Mouse (Mus musculus): ENCODE measurements around the gene Sdhaf2. TPM values are rescaled to one million over a fixed set of nuclear protein-coding genes. Genes with fewer than 3 reads are reported as not detected.
A peak's percentile ranks its signal among the peaks of the same experiment; 100 is the strongest.

Sdhaf2 gene
- total and polyA plus RNA-seq, 3 experiments = 68.5 to 74.6 TPM; not detected in 1

DNA sequence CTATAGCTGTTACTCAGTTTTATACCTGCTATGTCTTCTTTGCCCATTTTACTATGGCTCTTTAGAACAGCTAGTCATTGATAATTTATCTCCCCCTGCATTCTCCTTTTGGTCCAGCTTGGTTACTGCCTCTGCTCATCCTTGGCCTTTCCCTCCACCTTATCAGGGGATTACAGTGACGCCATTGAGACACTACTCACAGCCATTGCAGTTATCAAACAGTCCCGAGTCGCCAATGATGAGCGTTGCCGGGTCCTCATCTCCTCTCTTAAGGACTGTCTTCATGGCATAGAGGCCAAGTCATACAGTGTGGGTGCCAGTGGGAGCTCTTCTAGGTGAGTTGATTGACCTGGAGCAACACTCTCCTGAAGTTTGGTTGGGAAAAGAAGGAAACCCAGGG, 13.5 kb upstream of the Sdhaf2 start:
- no peak overlapping the region for H3K27ac ChIP-seq (ENCODE audit: control insufficient read depth, low read depth, low read length)
- H3K79me2 ChIP-seq (ENCODE audit: control insufficient read depth, insufficient read depth, low read length, poor library complexity) = no peaks in the 10 kb centered on the region

GRCm38 (mm10) chr19:10530082-10530481, 4.1 kb upstream of the Sdhaf2 start:
- no peak overlapping the region for H3K9ac ChIP-seq (ENCODE audit: control insufficient read depth, low read depth, low read length, poor library complexity, severe bottlenecking)
- peaks cover 4 to 8% of the 10 kb centered on the region in 2 experiments for H3K4me1 ChIP-seq (ENCODE audit: control insufficient read depth in 1 of 2, insufficient read depth in 2 of 2, low read length in 2 of 2)
- DNase-seq (ENCODE audit: low read depth, low spot score) = peak; percentile 71
- H3K27me3 ChIP-seq (ENCODE audit: control insufficient read depth in 1 of 2, insufficient read depth in 2 of 2, low read length in 2 of 2) = no peaks in the 10 kb centered on the region
- H3K4me3 ChIP-seq (ENCODE audit: control insufficient read depth in 1 of 2, insufficient read depth in 1 of 2, low read depth in 2 of 2, low read length in 2 of 2) = no peak overlapping the region
- no peaks in the 10 kb centered on the region for H3K9me3 ChIP-seq (replicated peaks; ENCODE audit: insufficient read depth, low read length)
- H3K79me2 ChIP-seq (ENCODE audit: control insufficient read depth, insufficient read depth, low read length, poor library complexity) = peaks cover 31% of the 10 kb centered on the region
- H3K36me3 ChIP-seq (ENCODE audit: control insufficient read depth in 1 of 2, insufficient read depth in 2 of 2, low read length in 2 of 2) = peaks cover 20 to 48% of the 10 kb centered on the region in 2 experiments
- no peak for TF ChIP-seq ETS1 (IDR thresholded peaks at IDR 0.05; ENCODE audit: low read depth, low read length)
- TF ChIP-seq SMC3 (IDR thresholded peaks at IDR 0.05; ENCODE audit: low read depth, low read length) = peak; percentile 41
- peak; percentile 35 for TF ChIP-seq RAD21 (IDR thresholded peaks at IDR 0.05; ENCODE audit: low read depth, low read length)
- no peak for TF ChIP-seq MYB (IDR thresholded peaks at IDR 0.05; ENCODE audit: low read depth, low read length)
- TF ChIP-seq MAX (IDR thresholded peaks at IDR 0.05; ENCODE audit: low read length) = no peak
- no peak for TF ChIP-seq TCF12 (IDR thresholded peaks at IDR 0.05; ENCODE audit: low read depth, low read length)
- peak in 2 of 3 experiments; percentile 55 to 66; a peak in 5 of 6 replicates for TF ChIP-seq CTCF (IDR thresholded peaks at IDR 0.05 in 2 of 3, conservative IDR thresholded peaks at IDR 0.05 in 1 of 3; ENCODE audit: control insufficient read depth in 1 of 3, insufficient read depth in 1 of 3, low read depth in 2 of 3, low read length in 3 of 3, poor library complexity in 1 of 3, severe bottlenecking in 1 of 3)
- TF ChIP-seq MAZ (IDR thresholded peaks at IDR 0.05; ENCODE audit: low read depth, low read length) = no peak
- no peak for TF ChIP-seq ZMIZ1 (IDR thresholded peaks at IDR 0.05; ENCODE audit: low read depth, low read length)
- H3K27ac ChIP-seq (ENCODE audit: control insufficient read depth, low read depth, low read length) = no peak overlapping the region

More for the DNA sequence above, 13.5 kb upstream of the Sdhaf2 start:
- DNase-seq (ENCODE audit: low read depth, low spot score) = no peak
- Histone ChIP-seq H3K9me3 (replicated peaks; ENCODE audit: insufficient read depth, low read length) (no peaks in the 10 kb centered on the region), H3K36me3 (ENCODE audit: control insufficient read depth in 1 of 2, insufficient read depth in 2 of 2, low read length in 2 of 2) (peaks cover 5 to 53% of the 10 kb centered on the region in 2 experiments), H3K4me3 (ENCODE audit: control insufficient read depth in 1 of 2, insufficient read depth in 1 of 2, low read depth in 2 of 2, low read length in 2 of 2) (no peak overlapping the region), H3K4me1 (ENCODE audit: control insufficient read depth in 1 of 2, insufficient read depth in 2 of 2, low read length in 2 of 2) (no peaks in the 10 kb centered on the region), H3K9ac (ENCODE audit: control insufficient read depth, low read depth, low read length, poor library complexity, severe bottlenecking) (no peak overlapping the region), H3K27me3 (ENCODE audit: control insufficient read depth in 1 of 2, insufficient read depth in 2 of 2, low read length in 2 of 2) (no peaks in the 10 kb centered on the region)
- no peak for TF ChIP-seq MXI1 (IDR thresholded peaks at IDR 0.05; ENCODE audit: low read depth, low read length)
- no peak for TF ChIP-seq ELF1 (IDR thresholded peaks at IDR 0.05; ENCODE audit: low read depth, low read length)
- TF ChIP-seq POLR2AphosphoS2 (IDR thresholded peaks at IDR 0.05; ENCODE audit: low read length) = no peak

GRCm38 (mm10) chr19:10525106-10525901, 638 bp downstream of the Sdhaf2 start, which contains the start of gene Cpsf7:
Gene Cpsf7 (plus strand): TSS chr19:10525266.
- peak; percentile 99 for DNase-seq (ENCODE audit: low read depth, low spot score)
- Histone ChIP-seq H3K79me2 (ENCODE audit: control insufficient read depth, insufficient read depth, low read length, poor library complexity) (peaks cover 54% of the 10 kb centered on the region), H3K27ac (ENCODE audit: control insufficient read depth, low read depth, low read length) (peak within 1 kb of the TSS; percentile 94), H3K36me3 (ENCODE audit: control insufficient read depth in 1 of 2, insufficient read depth in 2 of 2, low read length in 2 of 2) (peaks cover 18 to 43% of the 10 kb centered on the region in 2 experiments), H3K4me3 (ENCODE audit: control insufficient read depth in 1 of 2, insufficient read depth in 1 of 2, low read depth in 2 of 2, low read length in 2 of 2) (peak within 1 kb of the TSS; percentile 92 to 96), H3K9me3 (replicated peaks; ENCODE audit: insufficient read depth, low read length) (no peaks in the 10 kb centered on the region), H3K4me1 (ENCODE audit: control insufficient read depth in 1 of 2, insufficient read depth in 2 of 2, low read length in 2 of 2) (peaks cover 17 to 23% of the 10 kb centered on the region in 2 experiments), H3K27me3 (ENCODE audit: control insufficient read depth in 1 of 2, insufficient read depth in 2 of 2, low read length in 2 of 2) (no peaks in the 10 kb centered on the region), H3K9ac (ENCODE audit: control insufficient read depth, low read depth, low read length, poor library complexity, severe bottlenecking) (peak within 1 kb of the TSS; percentile 99)
- TF ChIP-seq ETS1 (IDR thresholded peaks at IDR 0.05; ENCODE audit: low read depth, low read length) (peak; percentile 64), KAT2A (conservative IDR thresholded peaks at IDR 0.05; ENCODE audit: low read depth, low read length) (peak; percentile 63; the same call in 1 of the 2 replicates), MAFK (IDR thresholded peaks at IDR 0.05; ENCODE audit: borderline replicate concordance, low read depth, low read length) (no peak), RCOR1 (IDR thresholded peaks at IDR 0.05; ENCODE audit: low read depth, low read length) (no peak), GATA1 (IDR thresholded peaks at IDR 0.05; ENCODE audit: low read depth, low read length) (no peak), MEF2A (IDR thresholded peaks at IDR 0.05; ENCODE audit: extremely low read depth, insufficient replicate concordance, low read depth, low read length, poor library complexity, severe bottlenecking) (peak; percentile 62; the same call in 1 of the 2 replicates), POLR2A (IDR thresholded peaks at IDR 0.05; ENCODE audit: control insufficient read depth in 1 of 2, insufficient read depth in 1 of 2, low read depth in 1 of 2, low read length in 2 of 2, poor library complexity in 1 of 2) (peak; percentile 72 to 91), RAD21 (IDR thresholded peaks at IDR 0.05; ENCODE audit: low read depth, low read length) (no peak), BHLHE40 (IDR thresholded peaks at IDR 0.05; ENCODE audit: borderline replicate concordance, low read depth, low read length) (no peak), MAX (IDR thresholded peaks at IDR 0.05; ENCODE audit: low read length) (no peak; the same call in 1 of the 2 replicates), TBP (IDR thresholded peaks at IDR 0.05; ENCODE audit: low read depth, low read length) (peak; percentile 77), NRF1 (IDR thresholded peaks at IDR 0.05; ENCODE audit: insufficient read depth, low read depth, low read length, poor library complexity, severe bottlenecking) (0 out of 2 replicates have a peak, but pooled peaks have one; percentile 19), NELFE (IDR thresholded peaks at IDR 0.05; ENCODE audit: low read depth, low read length) (peak; percentile 60), JUND (IDR thresholded peaks at IDR 0.05; ENCODE audit: low read depth, low read length) (no peak), ZMIZ1 (IDR thresholded peaks at IDR 0.05; ENCODE audit: low read depth, low read length) (peak; percentile 93), ELF1 (IDR thresholded peaks at IDR 0.05; ENCODE audit: low read depth, low read length) (peak; percentile 99)

Data from MEL (cell line).